Mouse (Mus musculus): ENCODE measurements around the gene Dip2b.

The Dip2b gene

DNA sequence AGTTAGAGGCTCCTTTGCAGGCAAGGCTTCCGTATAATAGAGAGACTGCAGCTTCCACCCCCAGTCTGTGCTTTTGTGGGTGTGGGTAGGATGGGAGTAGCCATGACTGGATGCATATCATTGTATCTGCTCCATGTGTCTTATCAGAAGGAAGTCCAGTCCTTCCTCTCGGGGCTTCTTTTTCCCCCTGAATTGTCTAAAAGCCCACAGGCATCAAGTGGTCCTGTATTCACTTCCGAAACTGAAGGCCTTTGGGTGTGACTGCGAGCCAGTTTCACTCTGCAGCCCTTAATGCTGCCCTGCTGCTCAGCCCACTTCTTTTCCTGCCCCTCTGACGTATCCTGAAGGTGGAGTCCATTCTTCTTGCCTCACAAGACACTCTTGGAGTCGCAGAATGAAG, 86.8 kb downstream of the Dip2b start:
- DNase-seq (ENCODE audit: extremely low read depth, low read depth, low spot score) = no peak

DNA sequence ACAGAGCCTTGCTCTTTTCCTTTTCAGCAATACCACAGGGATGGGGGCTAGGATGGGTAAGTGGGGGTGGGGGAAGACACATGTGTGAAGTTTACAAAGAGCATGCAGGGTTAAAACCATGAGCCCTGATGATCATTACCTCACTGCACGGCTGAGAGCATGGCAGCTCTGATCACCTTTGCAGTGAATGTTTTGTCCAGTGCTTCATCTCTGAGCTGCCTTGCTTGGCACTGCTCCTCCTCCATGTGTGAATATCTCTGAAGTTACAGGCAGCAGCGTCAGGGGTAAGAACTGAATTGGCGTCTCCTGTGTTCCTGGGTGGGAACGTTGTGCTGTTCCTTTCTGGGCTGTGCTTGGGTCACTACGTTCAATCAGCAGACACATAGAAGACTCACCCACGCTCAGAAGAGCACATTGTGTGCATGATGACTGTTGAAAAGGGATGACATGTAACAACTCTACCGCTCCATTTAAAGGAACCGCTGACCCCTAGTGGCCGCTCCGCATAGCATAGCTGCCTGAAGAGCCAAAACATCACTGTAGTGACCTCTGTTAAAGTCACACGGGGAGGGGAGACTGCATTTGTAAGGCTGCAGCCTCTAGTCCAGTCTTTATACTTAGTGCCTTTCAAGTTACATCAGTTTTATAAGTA, 88.1 kb downstream of the Dip2b start:
- DNase-seq (ENCODE audit: extremely low read depth, low read depth, low spot score) = no peak

DNA sequence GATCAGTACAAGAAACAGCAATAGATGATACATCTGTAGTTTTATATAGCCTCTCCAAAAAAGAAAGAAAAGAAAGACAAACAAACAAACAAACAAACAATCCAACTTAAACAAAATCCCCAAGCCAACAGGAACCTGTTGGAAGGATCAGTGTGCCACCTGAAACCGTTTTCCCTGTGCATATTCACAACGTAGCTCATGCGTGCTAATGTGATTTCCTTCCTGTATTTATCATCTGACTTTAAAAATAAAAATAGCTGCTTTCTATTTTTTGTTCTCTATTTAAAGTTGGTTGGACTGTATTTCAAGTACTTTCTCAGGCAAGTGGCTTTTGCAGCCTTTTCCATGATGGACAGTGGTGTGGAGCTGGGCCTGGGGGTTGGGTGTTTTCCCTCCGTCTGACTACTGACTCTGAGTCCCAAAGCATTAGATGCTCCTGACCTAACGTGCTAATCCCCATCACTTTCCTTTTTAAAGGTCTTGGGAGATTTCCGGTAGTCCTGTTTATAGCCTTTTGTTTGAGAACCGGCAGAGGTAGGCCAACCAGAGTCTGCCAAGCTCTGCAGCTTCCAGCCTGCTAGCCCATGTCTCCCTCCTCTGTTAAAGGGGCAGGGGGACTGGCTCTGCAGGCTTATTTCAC, 90.8 kb downstream of the Dip2b start:
- no peak for DNase-seq (ENCODE audit: extremely low read depth, low read depth, low spot score)

DNA sequence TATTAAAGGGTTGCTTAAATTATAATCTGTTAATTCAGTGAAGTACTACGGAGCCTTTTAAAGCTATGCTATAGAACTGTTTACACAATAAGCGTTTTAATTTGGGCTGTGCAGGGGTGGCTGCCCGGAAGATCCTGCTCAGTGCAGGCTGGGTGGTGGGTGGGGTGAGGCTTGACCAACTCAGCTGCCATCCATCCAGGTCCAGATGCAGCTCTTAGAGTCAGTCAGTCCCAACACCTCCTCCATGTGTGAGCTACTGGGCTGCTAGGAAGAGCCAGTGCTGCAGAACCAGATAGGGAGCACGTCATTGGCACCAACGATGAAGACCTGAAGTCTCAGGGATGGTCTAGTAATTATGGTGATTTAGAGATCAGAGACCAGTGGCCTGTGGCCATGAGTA, 101.2 kb downstream of the Dip2b start:
- no peak for DNase-seq (ENCODE audit: extremely low read depth, low read depth, low spot score)

DNA sequence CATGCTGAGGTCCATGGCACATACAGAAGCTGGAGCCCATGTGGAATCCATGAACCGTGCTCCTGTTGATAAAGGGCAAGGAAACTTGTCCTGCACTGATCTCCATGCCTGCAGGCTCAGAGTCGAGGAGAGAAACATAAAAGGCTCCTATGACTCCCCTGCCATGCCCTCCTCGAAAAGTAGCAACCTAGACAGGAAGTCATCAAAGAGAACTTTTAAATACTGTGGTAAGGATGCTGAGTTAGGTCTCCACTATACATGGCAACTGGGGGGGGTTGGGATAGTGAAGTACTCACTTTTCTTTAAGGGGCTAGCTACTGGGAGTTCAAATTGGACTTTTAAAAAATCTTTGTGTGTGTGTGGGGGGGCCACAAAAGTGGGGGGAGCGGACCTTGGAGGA, 102.0 kb downstream of the Dip2b start:
- no peak for DNase-seq (ENCODE audit: extremely low read depth, low read depth, low spot score)

DNA sequence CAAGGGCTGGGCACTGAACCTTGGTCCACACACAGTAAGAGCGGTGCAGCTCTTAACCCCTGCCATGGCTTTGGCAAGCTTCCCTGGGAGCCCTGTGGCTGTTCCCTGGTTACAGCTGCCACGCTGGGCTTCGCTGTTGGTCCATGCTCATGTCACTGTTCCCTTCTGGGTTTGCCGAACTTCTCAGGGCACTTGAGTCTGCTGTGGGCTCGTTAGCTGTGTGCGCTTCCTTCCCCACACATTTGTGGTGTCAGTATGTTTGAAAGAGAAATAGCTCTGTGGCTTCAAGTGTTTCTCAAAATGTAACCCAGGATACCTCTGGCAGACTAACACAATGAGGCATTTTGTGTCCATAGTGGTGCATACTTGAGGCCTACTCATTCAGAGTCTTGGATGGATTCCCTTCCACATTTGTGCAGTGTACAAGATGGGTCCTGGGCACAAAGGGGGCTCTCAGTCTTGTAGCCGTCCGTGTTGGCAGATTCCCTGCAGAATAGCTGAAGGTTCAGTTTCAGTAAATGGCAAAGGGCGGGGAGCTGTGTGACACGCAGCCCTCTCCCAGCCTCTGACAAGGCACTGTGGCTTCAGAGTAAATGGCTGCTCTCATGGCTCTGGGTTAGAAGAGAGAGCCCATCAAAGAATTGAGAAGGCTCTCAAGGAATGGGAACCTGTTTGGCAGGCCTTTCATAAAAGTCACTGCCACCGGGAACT, 104.8 kb downstream of the Dip2b start:
- no peak for DNase-seq (ENCODE audit: extremely low read depth, low read depth, low spot score)

DNA sequence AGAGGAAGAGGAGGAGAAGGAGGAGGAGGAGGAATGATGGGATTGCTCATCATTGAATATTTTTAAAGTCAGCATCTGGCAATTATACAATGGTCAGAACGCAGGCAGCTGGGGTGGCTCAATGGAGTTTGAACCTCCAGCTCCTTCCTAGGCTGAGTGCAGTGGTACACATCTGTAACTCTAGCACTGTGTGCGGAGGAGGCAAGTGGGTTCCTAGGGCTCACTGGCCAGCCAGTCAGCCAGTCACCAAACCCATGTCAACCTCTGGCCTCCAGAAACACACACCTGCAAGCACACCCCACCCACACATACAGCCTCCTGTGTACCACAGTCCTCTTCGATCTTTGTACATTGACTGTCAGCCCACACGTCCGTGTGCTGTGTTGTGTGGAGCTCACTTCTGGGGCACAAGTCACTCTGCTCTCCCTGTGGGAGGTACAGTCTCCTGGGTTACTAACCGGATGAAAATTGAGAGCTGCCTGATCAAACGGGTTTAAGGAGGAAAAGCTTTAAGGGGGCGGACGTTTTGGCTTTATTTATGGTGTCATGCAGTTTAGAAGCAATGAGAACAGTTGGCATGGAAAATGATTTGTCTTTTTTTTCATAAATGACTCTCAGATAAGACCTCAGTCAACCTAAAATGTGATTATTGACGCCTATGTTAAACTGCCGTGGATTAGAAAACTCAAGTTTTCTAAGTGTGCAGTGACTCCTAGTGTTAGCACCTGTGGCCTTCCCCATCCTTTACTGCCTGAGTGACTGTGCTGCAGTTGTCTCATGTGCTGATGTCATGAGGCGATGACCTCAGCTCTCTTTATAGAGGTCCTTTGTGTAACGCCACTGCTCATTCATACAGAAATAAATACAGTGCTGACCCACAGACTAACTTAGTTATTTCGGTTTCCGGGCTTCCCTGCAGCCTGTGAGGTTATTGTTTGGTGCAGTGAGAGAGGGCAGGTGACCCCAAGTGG, 106.7 kb downstream of the Dip2b start:
- no peak for DNase-seq (ENCODE audit: extremely low read depth, low read depth, low spot score)

DNA sequence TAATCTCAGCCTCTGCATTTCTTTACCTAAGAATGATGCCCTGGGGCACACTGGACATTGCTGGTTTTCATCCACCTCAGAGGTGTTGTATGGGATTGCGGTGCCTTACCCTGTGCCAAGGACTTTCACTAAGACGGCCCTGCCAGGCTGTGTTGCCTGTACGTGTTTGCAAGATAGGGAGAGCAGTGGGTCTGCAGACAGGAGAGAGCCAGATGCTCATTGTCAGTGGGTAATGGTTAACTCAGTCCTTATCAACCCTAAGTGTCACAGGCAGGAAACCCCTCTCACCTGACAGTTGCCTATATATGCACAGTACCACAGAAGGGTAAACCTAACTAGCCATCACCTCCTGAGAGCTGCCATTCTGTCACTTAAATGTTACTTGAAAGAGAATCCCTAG, 107.5 kb downstream of the Dip2b start:
- DNase-seq (ENCODE audit: extremely low read depth, low read depth, low spot score) = no peak

DNA sequence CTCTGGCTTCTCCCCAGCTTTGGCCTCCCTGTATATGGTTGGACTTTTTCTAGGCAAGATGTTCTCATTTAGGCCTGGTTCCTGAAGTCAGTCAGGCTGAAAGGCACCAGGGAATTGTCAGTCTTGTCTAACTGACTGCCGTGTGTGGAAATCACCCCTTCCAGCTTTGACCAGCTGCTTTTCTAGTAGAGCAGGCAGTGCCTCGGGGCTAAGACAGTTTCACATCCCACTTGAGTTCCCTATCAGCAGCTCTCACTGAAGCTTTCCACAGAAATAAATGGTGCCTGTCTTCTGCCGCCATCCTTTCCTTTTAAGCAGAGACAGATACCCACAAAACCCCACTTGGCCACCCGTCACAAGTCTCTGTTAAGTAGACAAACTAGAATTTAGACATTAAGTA, 112.1 kb downstream of the Dip2b start:
- DNase-seq (ENCODE audit: extremely low read depth, low read depth, low spot score) = no peak

DNA sequence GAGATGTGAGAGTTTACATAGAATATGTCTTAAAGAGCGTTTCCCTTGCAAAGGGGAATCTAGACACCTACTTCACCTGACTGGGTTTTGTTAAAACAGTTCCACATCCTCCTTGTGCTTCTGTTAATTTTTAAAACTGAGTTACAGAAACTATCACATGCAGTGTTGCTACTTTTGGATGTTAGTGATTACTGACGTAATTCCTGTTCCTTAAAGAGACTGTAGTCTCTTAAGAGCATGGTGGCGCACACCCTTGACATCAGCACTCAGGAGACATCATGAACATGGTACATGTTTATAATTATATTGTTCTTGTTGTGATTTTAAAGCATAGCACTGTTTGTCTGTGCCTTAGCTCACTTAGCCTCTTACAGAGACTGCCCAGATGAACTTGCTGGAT, 113.9 kb downstream of the Dip2b start:
- DNase-seq (ENCODE audit: extremely low read depth, low read depth, low spot score) = no peak

DNA sequence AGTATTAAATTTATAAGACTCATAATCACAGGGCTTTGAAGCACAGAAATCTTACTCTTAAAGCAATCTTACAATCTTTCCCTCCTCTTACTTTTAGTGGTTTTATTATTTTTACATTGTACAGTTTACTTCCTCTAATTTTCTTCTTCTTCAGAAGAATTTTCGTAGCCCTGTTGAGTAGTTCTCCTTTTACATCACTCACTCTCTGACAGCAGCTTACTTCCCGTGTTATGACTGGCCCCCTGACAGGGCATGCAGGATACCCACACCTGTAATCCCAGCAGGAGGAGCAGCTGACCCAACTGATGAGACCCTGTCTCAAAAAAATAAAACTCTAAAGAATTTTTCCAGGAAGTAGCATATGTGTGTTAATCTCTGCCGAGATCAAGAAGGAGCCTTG, 114.6 kb downstream of the Dip2b start:
- no peak for DNase-seq (ENCODE audit: extremely low read depth, low read depth, low spot score)

DNA sequence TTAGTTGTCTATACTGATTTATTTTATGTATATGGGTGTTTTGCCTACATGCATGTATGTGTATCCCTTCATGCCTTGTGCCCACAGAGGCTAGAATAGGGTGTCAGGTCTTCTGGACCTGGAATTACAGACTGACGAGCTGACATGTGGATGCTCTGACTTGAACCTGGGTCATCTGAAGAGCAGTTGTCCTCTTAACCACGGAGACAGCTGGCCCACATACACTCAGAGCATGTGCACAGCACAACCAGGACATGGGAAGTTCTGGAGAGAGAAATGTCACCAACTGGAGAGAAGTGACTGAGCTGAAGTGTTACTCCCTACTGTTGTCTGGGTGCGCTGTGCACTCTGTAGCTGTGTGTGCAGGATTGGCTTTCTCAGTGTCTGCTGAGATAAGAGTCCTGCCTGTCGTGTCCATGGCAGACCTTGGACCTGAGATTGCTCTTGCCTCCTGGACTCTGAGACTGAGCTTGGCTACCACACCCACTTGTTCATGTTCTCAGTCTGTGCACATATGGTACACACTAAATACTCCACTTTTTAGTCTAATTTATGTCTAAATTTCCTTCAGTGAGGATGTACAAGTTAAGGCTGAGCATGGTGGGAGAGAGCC, 117.7 kb downstream of the Dip2b start:
- no peak for DNase-seq (ENCODE audit: extremely low read depth, low read depth, low spot score)

DNA sequence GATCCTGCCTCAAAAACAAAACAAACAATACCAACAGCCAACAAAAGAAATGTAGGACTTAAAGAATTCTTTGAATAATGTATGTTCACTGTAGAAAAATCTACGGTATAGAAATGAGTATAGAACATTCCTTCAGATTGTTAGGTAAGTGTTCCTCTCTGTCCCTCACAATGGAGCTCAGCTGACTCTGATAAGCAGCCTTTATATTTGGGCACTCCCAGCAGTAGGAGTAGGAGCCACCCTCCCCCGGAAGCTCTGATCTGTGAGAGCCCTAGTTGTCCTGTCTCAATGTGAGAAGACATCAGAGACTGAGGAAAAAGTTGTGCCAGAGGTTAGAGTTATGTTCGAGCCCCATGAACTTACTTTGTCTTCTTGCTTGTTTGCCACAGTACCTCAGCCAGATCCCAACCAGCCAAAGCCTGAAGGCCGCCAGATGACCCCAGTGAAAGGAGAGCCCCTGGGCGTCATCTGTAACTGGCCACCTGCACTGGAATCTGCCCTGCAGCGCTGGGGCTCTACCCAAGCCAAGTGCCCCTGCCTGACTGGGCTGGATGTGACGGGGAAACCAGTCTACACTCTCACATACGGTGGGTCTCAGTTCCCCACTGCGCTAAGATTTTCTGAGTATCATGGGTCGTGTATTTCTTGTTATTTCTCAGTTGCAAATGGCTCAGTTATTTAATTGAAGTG, 118.5 kb downstream of the Dip2b start:
- no peak for DNase-seq (ENCODE audit: extremely low read depth, low read depth, low spot score)

DNA sequence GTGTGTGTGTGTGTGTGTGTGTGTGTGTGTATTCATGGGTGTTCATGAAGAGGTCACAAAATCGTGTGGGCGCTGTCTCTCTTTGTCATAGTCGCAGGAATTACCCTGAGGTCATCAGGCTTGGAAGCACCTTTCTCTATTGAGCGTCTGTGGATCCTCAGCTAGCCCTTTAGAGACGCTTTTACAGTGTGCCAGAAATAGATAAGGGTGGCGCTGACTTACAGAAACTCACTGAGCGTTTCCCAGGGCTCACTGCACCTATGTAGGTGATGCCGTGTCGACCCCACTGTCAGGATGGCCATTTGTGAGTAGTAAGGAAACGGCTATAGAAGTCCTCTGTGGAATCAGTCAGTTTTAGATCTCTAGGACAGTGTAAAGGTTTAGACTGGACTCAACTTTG, 120.5 kb downstream of the Dip2b start:
- DNase-seq (ENCODE audit: extremely low read depth, low read depth, low spot score) = no peak

DNA sequence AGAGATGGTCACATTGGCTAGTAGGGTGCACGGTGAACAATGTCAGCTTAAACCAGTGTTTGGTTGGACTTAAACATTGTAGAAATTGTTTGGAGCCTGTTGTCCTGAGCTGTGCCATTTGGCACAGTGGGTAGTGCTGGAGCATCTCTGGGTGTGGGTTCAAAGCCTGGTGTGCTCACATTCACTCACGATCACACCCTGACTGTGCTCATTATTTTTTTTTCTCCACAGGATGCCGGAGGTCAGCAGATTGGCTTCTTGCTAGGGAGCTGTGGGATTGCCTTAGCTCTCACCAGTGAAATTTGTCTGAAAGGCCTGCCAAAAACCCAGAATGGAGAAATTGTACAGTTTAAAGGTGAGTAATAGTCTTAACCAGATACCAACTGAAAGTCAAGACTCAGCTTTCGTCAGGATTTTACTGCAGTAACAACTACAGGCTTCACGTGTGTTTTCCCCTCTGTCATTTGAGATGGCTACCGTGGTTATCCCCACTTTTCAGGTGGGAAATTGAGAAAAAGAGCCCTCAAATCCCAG, 123.3 kb downstream of the Dip2b start:
- no peak for DNase-seq (ENCODE audit: extremely low read depth, low read depth, low spot score)

DNA sequence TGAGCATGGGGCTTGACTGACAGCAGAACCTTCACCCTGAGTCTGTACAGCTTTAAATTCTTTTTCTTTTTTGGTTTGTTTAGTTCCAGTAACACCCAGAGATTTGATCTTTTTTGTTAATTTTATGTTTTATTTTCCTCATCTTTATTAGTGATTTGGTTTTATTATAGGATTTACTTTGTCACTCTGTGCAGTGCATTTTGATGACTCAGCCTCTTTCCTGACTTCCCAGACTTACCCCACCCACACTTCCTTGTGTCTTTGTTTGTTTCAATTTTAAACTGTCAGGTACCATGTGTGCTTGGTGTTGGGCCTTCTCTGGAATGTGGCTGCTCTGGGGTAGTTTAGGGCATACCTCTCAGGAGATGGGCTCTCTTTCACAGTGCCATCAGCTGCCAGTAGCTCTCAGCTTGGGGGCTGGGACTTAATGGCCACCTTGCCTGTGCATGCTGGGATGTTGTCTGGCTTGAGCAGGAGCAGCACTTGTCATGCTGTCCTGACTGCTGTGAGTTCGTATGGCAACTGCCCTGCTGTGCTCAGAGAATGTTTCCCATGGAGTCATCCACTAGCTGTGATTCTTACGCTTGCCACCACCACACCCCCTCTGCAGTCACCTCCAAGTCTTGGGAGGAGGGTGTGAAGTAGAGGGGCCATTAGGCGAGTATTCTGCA, 125.1 kb downstream of the Dip2b start:
- no peak for DNase-seq (ENCODE audit: extremely low read depth, low read depth, low spot score)

DNA sequence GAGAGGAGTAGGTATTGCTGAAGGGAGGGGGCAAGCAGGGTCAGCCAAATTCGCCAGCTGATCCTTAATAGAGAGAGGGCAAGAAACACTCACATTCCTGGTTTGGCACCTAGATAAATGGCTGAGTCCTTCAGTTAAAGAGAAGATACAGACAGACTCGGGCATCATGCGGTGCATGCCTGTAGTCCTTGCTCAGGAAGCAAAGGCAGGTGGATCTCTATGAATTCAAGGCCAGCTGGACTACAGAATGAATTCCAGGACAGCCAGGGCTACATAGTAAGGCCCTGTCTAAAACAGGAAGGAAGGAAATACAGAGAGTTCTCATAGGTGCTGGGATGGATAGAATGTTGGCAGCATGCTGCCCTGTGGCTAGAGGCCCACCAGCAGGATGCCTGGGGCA, 128.0 kb downstream of the Dip2b start:
- DNase-seq (ENCODE audit: extremely low read depth, low read depth, low spot score) = no peak

DNA sequence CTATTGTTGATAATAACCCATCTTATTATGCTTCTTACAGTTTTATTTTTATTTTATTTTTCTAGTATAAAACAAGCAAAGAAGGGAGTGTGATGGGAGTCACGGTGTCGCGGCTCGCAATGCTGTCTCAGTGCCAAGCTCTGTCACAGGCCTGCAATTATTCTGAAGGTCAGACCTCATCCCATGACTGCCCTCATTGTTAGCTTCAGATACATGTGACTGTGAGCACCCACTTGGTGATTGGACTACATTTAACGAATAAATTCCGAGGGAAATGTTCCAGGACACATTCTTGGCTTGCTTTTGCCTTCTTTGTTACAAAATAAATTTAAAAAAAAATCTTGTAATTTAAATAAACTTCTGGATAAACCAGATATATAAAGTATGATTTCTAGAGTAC, 129.3 kb downstream of the Dip2b start:
- no peak for DNase-seq (ENCODE audit: extremely low read depth, low read depth, low spot score)

DNA sequence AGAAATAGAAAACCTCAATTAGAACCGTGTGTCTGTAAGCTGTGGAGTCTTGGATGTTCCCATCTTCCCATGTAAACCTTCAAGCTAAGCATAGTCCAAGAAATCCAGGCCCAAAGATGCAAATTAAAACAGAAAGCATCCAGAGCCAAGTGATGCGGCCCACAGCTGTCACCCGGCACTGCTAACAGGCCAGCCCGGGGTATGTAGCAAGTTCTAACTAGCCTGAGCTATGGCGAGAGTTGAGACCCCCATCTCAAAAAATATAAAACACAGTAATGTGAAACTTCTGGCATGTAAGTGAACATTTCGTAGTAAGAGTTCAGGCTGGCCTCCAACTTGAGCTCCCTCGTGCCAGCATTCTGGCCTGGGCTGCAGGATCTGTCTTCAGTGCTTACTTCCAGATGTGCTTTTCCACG, 129.7 kb downstream of the Dip2b start:
- DNase-seq (ENCODE audit: extremely low read depth, low read depth, low spot score) = no peak

DNA sequence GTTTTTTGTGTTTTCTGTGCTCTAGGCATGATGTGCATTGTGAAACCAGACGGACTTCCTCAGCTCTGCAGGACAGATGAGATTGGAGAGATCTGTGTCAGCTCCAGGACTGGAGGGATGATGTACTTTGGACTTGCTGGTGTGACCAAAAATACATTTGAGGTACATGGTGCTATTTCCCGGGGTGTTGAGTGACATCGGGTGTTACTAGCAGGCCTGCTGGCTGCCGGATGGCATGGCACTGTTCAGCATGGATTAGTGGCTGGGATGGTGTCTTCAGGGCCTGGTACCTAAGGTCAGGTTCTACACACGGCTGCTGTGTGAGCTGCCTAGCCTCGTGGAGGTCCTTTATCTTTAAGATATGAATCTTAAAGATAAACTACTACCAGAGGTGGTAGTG, 136.7 kb downstream of the Dip2b start:
- DNase-seq (ENCODE audit: extremely low read depth, low read depth, low spot score) = no peak
